Mouse (Mus musculus) brain, embryonic 14.5 days (tissue): ENCODE measurements at regions not wholly inside any gene's neighbourhood (a gene's known extent, or its start where the extent isn't known, plus 50 kb on each side); places are given as distances from the start of the nearest gene placed in this dataset.

Experiments
- CTCF ChIP-seq: fragments of 200-500 bp; IDR thresholded peaks from 2 replicates; pipeline ENCODE4 v1.5.1; 2012; ENCODE audit warnings: inconsistent platforms, mild to moderate bottlenecking, moderate library complexity, borderline replicate concordance; ENCODE audit not compliant: insufficient read depth, insufficient read length; ENCODE audit errors: extremely low read depth
- POLR2A ChIP-seq: fragments of 200-500 bp; IDR thresholded peaks from 2 replicates; pipeline ENCODE4 v1.6.1; 2012; ENCODE audit warnings: mild to moderate bottlenecking, inconsistent platforms, borderline replicate concordance; ENCODE audit not compliant: poor library complexity, insufficient read depth, insufficient read length, severe bottlenecking; ENCODE audit errors: extremely low read depth

DNA sequence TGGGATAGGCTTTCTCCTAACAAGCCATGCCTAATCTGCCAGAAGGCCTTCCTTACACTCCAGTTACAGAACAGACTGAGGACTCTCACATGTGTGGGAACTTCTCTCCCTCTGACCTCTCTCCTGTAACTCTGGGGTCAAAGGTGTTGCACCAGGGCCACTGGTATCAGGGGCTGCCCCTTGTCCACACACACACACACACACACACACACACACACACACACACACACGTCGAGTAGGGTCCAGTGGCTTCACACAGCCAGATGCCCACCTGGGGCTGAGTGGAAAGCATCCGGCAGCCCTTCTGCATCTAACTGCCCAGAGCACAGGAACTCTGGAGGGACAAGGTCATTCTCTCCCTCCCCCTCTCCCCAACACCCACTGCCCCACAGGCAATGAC lies 123.1 kb upstream of the Ddit4l start:
- no peak for TF ChIP-seq CTCF
- no peak for TF ChIP-seq POLR2A
